Mouse (Mus musculus) left cerebral cortex, postnatal 10 days (tissue): ENCODE measurements around the gene Il17f. TPM values are rescaled to one million over a fixed set of nuclear protein-coding genes. Genes with fewer than 3 reads are reported as not detected.
A peak's percentile ranks its signal among the peaks of the same experiment; 100 is the strongest.
"Not testable (repeated sequence)": the region's sequence is repeated elsewhere in the genome, so short reads cannot be mapped to it uniquely, and the experiment has no call there.

Experiments
- DNase-seq, 2 experiments: peaks; one replicate each; pipeline ENCODE4 v3.0.0; 2021 to 2022; ENCODE audit warnings: low spot score in 2 of 2, mixed read lengths in 1 of 2; ENCODE audit errors: extremely low spot score in 1 of 2
- intact Hi-C: fragments of 180-260 bp; cut with DNase I; formaldehyde crosslinking; loops from one replicate; pipeline ENCODE4 v1.15.1; 2025
- total RNA-seq, 2 experiments: library from RNA; stranded (reverse); gene quantifications; 2 replicates each; pipeline ENCODE4 v1.2.3; 2021

The Il17f gene
- not detected for total RNA-seq

- intact Hi-C loops, DNase-seq: not testable (repeated sequence)
Measured at GRCm38 (mm10) chr1:20790517-20790916, at the start of gene Il17f. Gene Il17f, minus strand, starts transcription at chr1:20790617.

GRCm38 (mm10) chr1:20839911-20840310 is 49.5 kb upstream of the Il17f start:
- intact Hi-C loops, result no loop called here

DNA sequence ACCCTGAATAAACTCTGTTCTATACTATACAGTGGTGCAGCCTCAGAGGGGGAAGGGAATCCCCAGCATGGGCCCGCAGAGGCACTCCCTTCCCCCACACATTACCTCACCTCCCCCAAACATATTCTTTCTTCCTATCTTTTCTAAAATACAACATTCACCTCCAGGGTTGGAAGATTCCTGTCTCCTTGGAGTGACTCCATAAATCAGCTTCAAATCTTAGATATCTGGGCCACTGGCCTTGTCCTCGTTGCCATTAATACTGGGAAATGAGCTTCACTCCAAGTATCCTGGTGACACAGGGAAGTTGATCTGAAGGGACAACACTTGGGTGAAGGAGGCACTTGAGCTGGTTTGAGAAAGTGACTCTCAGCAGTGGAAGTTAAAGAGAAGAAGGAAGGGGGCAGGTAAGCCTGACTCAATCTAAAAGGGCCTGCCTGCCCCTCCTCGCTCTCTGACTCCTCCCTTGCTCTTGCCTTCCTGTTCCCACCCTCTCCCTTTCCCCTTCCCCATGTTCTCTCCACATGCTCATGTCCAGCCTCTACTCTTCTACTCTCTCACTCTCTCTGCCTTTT is 46.2 kb upstream of the Il17f start:
- DNase-seq, result no peak
- intact Hi-C loops, result no loop called here

More at GRCm38 (mm10) chr1:20839911-20840310, 49.5 kb upstream of the Il17f start:
- DNase-seq, result peak in 1 of 2 experiments; percentile 11

DNA sequence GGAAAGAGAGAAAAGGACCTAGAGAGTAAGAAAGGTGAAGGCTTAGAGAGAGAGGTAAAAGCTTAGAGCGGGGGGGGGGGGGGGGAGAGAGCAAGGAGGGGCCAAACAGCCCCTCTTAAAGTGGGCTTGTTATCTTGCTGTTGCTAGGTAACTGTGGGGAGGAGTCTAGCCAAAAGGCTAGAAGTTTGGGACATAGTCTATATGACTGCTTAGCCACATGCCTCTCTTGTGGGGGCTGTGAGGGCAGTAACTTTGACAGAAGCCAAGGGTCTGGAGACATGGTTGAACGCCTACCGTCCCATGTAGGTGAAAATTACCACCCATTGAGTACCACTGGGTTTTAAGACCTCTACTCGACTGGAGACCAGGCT is 42.7 kb upstream of the Il17f start:
- no peak for DNase-seq
- intact Hi-C loops, result no loop called here

DNA sequence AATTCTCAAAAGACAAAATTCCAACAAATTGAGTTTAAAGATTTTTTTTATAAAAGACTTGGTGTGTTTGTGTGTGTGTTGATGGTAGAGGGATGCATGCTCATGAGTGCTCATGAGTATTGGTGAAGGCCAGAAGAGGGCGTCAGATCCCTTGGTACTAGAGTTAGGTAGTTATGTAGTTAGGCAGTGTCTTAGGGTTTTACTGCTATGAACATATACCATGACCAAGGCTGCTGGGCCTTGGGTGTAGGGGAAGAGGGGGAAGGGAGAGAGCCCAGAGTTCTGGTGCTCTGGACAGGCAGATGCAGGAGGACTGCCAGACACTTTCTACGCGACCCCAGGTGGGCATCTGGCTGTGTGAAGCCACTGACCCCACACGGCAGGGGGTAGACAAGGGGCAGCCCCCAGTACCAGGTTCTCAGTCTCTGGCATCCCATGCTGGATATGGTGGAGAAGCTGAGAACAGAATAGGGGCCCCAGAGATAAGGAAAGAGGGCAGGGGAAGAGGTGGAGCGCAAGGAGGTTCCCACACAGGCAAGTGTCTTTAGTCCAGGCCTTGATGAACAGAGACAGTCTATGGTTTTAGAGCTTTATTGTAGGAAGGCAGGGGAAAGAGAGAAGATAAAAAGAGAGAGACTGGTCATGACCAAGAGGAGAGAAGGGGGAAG is 42.2 kb upstream of the Il17f start:
- no peak for DNase-seq
- intact Hi-C loops, result no loop called here

GRCm38 (mm10) chr1:20830546-20830945 is 40.1 kb upstream of the Il17f start:
- no peak for DNase-seq
- intact Hi-C loops, result no loop called here

DNA sequence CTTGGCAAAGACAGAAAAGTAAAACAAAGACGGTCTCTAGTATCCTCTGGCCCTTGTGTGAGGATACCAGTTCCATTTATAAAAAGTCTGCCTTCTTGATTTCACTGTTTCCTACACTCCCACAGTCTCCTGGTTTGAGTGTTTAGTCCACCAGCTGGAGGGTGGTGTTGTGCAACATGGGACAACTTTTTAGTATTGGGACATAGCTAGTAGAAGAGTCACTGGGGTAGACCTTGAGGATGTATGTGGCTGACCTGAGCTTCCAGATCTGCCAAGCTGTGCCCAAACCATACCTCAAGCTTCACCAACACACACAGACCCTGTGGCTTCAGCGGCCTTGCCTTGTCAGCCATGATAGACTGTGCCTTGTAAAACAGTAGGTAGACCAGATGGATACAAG is 37.6 kb upstream of the Il17f start:
- intact Hi-C loops, result no loop called here
- DNase-seq, result no peak

DNA sequence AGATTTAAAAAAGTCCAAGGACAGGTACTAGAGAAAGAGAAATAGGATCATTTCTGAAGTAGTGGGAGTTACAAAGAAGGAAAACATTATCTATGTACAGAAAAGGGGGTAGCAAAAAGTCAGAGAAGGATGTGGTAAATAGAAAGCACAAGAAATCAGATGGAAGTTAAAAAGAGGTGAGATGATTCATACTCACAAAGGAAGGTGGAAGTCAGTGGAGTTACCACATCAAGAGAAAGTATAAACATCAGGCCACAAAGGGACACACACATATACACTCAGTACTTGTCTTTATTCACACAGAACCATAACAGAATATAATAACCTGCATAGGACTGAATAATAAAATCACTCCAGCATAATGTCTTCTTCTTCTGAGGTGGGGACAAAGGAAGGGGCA is 34.6 kb upstream of the Il17f start:
- no peak for DNase-seq
- intact Hi-C loops, result no loop called here

GRCm38 (mm10) chr1:20823906-20824305 is 33.5 kb upstream of the Il17f start:
- intact Hi-C loops, result no loop called here

DNA sequence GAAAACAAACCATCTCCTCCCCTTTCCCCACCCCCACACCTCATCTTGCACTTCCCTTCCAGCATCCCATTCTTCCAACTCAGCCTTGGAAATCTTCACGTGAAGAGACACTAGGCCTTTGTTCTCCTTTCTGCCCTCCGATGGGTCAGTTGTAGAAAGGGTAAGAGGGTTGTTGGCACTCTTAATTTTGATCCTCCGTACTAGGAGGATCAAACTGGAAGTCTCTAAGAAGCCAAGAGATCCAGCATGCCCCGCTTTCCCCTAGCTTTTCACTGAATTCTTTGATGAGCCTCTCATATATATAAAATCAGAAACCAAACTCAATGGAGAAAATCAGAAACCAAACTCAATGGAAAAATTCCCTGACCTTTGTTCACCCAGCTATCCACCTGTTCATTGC is 33.1 kb upstream of the Il17f start:
- intact Hi-C loops, result no loop called here
- no peak for DNase-seq

More at GRCm38 (mm10) chr1:20823906-20824305, 33.5 kb upstream of the Il17f start:
- DNase-seq, result no peak

DNA sequence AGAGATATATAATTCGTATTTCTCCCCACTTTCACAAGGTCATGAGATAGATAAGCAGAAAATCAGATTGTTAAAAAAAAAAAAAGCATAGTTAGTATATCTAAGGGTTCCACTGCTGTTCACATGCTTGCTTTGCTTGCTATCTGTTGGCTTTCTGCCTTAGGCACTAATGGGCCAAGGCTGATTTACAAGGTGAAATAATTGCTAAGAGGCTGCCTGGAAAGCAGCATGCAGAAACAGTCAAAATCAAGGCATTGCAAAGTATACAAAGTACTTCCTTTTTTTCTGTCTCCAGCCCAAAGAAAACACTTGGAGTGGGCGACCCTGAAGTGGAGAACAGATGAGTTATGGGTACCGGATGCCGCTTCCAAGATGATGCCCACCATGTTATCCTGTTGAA is 30.5 kb upstream of the Il17f start:
- intact Hi-C loops, result no loop called here
- no peak for DNase-seq

- peak; percentile 90 to 97 for DNase-seq
- intact Hi-C loops, result loop anchor here (5.0 kb wide), 1 partner anchor 72 kb away; the partner anchor contains the start of gene Paqr8
Measured at GRCm38 (mm10) chr1:20819771-20820605, 29.6 kb upstream of the Il17f start, which contains the start of gene Mcm3. Gene Mcm3, minus strand, starts transcription at chr1:20820312.

DNA sequence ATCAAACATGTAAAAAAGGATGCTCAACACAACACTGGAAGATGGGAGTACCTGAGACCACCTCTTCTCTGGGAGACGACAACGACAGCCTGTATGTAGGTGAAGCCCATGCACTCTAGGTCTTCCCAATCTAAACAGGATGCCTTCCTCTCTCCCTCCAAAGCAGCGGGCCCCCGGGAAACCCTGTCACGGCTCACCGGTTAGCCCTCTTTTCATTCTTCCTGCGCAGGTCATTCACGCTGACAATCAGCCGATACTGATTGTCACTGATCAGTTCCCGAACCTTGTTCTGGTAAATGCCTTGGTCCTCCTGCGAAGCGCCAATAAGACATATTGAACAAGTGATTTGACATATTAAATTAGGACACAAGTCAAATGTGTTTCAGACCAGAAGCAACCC is 27.2 kb upstream of the Il17f start:
- intact Hi-C loops, result loop anchor here (5.0 kb wide), 1 partner anchor 75 kb away; the partner anchor contains the start of gene Paqr8
- DNase-seq, result no peak

DNA sequence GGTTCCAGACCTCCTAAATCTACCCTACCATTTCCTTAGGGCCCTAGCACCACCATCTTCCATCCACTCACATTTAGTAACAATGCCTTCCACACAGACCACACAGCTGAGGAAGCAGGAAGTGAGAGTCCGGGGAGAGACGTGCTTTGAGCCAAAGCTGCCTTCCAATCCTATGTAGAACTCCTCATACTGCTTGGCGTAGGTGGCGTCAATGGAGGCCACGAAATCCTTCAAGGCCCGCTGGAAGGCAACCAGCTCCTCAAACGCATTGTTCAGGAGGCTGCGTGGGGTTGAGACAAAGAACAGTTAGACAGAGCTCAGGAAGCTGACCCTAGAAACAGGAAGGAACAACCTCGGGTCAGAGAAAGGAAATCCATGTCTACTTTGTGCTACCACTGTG is 26.8 kb upstream of the Il17f start:
- intact Hi-C loops, result loop anchor here (5.0 kb wide), 1 partner anchor 75 kb away; the partner anchor contains the start of gene Paqr8
- no peak for DNase-seq

DNA sequence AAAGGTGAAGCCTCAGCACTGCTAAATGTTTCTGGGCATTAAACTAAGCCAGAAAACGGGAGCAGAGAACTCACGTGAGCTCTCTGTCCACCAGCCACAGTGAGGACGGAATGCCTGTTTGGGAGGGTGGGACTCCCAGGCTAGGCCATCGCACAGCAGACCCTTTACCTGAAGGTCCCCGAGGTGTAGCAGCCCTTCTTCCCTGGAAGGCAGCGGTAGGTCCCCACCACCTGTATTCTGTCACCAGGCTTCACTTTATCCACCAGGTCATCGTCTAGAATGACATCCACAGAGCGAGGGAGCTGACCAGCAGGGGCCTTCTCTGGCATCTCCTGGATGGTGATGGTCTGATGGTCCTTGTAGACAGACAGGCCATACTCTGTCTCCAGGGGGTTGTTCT is 24.1 kb upstream of the Il17f start:
- intact Hi-C loops, result no loop called here
- DNase-seq, result no peak

GRCm38 (mm10) chr1:20804526-20804925 is 14.1 kb upstream of the Il17f start:
- no peak for DNase-seq
- intact Hi-C loops, result loop anchor here (5.0 kb wide), 2 partner anchors 102 to 192 kb away; no protein-coding TSS in a partner anchor

GRCm38 (mm10) chr1:20801682-20802390 is 11.4 kb upstream of the Il17f start:
- intact Hi-C loops, result loop anchor here (5.0 kb wide), 2 partner anchors 100 to 190 kb away; no protein-coding TSS in a partner anchor
- peak in 1 of 2 experiments; percentile 56 for DNase-seq

DNA sequence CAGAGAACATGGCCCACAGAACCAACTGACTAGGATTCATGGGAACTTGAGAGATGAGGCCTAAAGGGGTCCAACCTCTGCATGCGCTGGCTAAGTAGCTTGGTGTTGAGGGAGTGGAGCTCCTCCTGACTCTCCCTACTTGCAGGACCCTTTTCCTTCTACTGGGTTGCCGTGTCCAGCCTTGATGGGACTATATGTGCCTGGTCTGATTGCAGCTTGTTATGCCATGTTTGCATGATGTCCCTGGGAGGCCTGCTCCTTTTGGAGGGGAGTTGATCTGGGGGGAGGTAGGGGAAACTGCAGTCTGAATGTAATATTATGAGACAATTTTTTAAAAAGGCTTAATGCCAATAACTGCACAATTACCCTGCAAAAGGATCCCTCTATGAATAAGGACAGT is 10.9 kb upstream of the Il17f start:
- intact Hi-C loops, result loop anchor here (5.0 kb wide), 2 partner anchors 99 to 189 kb away; no protein-coding TSS in a partner anchor
- no peak for DNase-seq

- no peak for DNase-seq
- intact Hi-C loops, result no loop called here
Measured at GRCm38 (mm10) chr1:20795178-20795577, 4.8 kb upstream of the Il17f start.
